ENCODE assay signal across 17 mouse cellular contexts in the genomic region with DNA sequence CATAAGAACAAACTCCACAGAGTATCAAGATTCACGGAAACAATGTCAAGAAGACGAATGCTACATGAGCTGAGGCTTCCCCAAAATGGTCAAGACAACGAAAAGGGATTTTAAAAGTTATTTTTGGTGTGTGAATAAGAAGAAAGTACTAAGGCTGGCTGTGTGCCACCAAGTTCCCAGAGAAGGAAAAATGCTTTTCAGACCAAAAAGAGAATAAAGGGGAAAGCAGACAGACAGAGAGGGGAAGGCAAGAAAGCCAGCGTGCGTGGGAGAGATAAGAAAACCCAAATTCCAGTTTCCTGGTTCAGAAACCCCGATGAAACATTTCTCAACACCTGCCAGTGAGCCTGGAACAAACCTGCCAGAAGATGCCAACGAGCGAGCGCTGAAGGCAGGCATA. TPM values are rescaled to one million over a fixed set of nuclear protein-coding genes. Genes with fewer than 3 reads are reported as not detected.
DNase-seq lines count a peak whose midpoint lies in the region; ATAC-seq and TF ChIP-seq lines count a peak whose summit lies in the region.
"Had no signal": no experiment of that assay in that cellular context is flagged by ENCODE, and none has a peak within 500 bp of the region (broad histone marks: within the 10 kb centered on the region; RNA-seq: fewer than 3 reads in every experiment).

No protein-coding gene starts in this region.

- H3K9me3 ChIP-seq in heart, embryonic 16.5 days (replicated peaks; ENCODE audit: control insufficient read depth, low read length): no peaks in the 10 kb centered on the region
- H3K9me3 ChIP-seq in lung, embryonic 16.5 days (ENCODE audit: control insufficient read depth, low read length): no peaks in the 10 kb centered on the region
- no peaks in the 10 kb centered on the region for H3K9me3 ChIP-seq in intestine, embryonic 16.5 days (ENCODE audit: control insufficient read depth, low read length)
- H3K9me3 ChIP-seq: embryonic facial prominence, embryonic 12.5 days; forebrain, embryonic 13.5 days; midbrain, embryonic 13.5 days had no signal

- no peak for DNase-seq in heart, postnatal 25 days (ENCODE audit: low spot score)
- DNase-seq in lung, adult 2 months: no peak
- peak; percentile 62 for DNase-seq in adipocyte (ENCODE audit: low spot score)
- no peak for DNase-seq in cerebellum, adult 2 months
- DNase-seq: adrenal gland, adult 2 months; cerebellum, postnatal 10 days; gastrocnemius, postnatal 36 days; heart, postnatal 4 days; thymus, postnatal 36 days had no signal

- TF ChIP-seq POLR2A in lung, adult 2 months (IDR thresholded peaks at IDR 0.05; ENCODE audit: borderline replicate concordance, extremely low read depth, low read depth, low read length): no peak
- TF ChIP-seq POLR2A in cerebellum, adult 2 months (IDR thresholded peaks at IDR 0.05; ENCODE audit: borderline replicate concordance, insufficient read depth, low read length): no peak

- intact Hi-C loops in heart, postnatal 25 days (cut with DNase I): no loop called here

- peaks cover 12% of the 10 kb centered on the region for H3K36me3 ChIP-seq in heart, embryonic 16.5 days (ENCODE audit: control insufficient read depth, insufficient read depth)
- peaks cover 11% of the 10 kb centered on the region for H3K36me3 ChIP-seq in lung, embryonic 16.5 days (ENCODE audit: control insufficient read depth, insufficient read depth, low read length)
- H3K36me3 ChIP-seq in intestine, embryonic 16.5 days (ENCODE audit: control insufficient read depth, insufficient read depth, low read length): peaks cover 15% of the 10 kb centered on the region

- no peak overlapping the region for H3K9ac ChIP-seq in heart, embryonic 16.5 days (ENCODE audit: low read length)
- H3K9ac ChIP-seq in lung, embryonic 16.5 days (ENCODE audit: low read length): no peak overlapping the region
- no peak overlapping the region for H3K9ac ChIP-seq in intestine, embryonic 16.5 days (ENCODE audit: low read depth, low read length)
- H3K9ac ChIP-seq: embryonic facial prominence, embryonic 12.5 days; forebrain, embryonic 13.5 days; midbrain, embryonic 13.5 days had no signal

- H3K4me3 ChIP-seq in heart, embryonic 16.5 days (ENCODE audit: low read length): no peak overlapping the region
- no peak overlapping the region for H3K4me3 ChIP-seq in lung, embryonic 16.5 days (ENCODE audit: low read length)
- H3K4me3 ChIP-seq in lung, adult 2 months (replicated peaks; ENCODE audit: extremely low read depth, low read depth, low read length): no peak overlapping the region
- H3K4me3 ChIP-seq in intestine, embryonic 16.5 days (ENCODE audit: low read length): no peak overlapping the region
- H3K4me3 ChIP-seq in cerebellum, adult 2 months (replicated peaks; ENCODE audit: insufficient read depth, low read depth, low read length): no peak overlapping the region
- H3K4me3 ChIP-seq: embryonic facial prominence, embryonic 12.5 days; forebrain, embryonic 13.5 days; midbrain, embryonic 13.5 days had no signal

- no peaks in the 10 kb centered on the region for H3K27me3 ChIP-seq in heart, embryonic 16.5 days (ENCODE audit: control insufficient read depth, insufficient read depth, low read length)
- no peaks in the 10 kb centered on the region for H3K27me3 ChIP-seq in lung, embryonic 16.5 days (ENCODE audit: control insufficient read depth, insufficient read depth, low read depth, low read length)
- no peaks in the 10 kb centered on the region for H3K27me3 ChIP-seq in intestine, embryonic 16.5 days (replicated peaks; ENCODE audit: control insufficient read depth, insufficient read depth, low read length)
- no peaks in the 10 kb centered on the region for H3K27me3 ChIP-seq in cerebellum, adult 2 months (ENCODE audit: control insufficient read depth, insufficient read depth, low read length)
- H3K27me3 ChIP-seq: embryonic facial prominence, embryonic 12.5 days; forebrain, embryonic 13.5 days; midbrain, embryonic 13.5 days; Patski had no signal

- WGBS in heart, embryonic 16.5 days: 61% methylated on average over 9 of the region's 9 CpGs
- 71% methylated on average over 9 of the region's 9 CpGs for WGBS in lung, embryonic 16.5 days
- WGBS in lung, adult 2 months: 60% methylated on average over 9 of the region's 9 CpGs
- WGBS in intestine, embryonic 16.5 days: 68% methylated on average over 9 of the region's 9 CpGs
- WGBS in cerebellum, adult 2 months: 46% methylated on average over 9 of the region's 9 CpGs

- no peak for ATAC-seq in heart, embryonic 16.5 days (replicated peaks; ENCODE audit: extremely low read depth, insufficient read depth, low FRiP score)
- ATAC-seq in lung, embryonic 16.5 days (ENCODE audit: low read depth): no peak
- ATAC-seq in intestine, embryonic 16.5 days: no peak
- ATAC-seq: forebrain, embryonic 13.5 days; inflammation-experienced regulatory T-cells, adult 6 months; midbrain, embryonic 13.5 days; Patski had no signal

- TF ChIP-seq CTCF in lung, adult 2 months (IDR thresholded peaks at IDR 0.05; ENCODE audit: insufficient read depth, low read length): no peak
- no peak for TF ChIP-seq CTCF in cerebellum, adult 2 months (IDR thresholded peaks at IDR 0.05; ENCODE audit: borderline replicate concordance, insufficient read depth, low read depth, low read length)

- peaks cover 39% of the 10 kb centered on the region for H3K4me1 ChIP-seq in heart, embryonic 16.5 days (ENCODE audit: control insufficient read depth, insufficient read depth, low read length)
- H3K4me1 ChIP-seq in lung, embryonic 16.5 days (replicated peaks; ENCODE audit: control insufficient read depth, insufficient read depth, low read length): peaks cover 37% of the 10 kb centered on the region
- peaks cover 24% of the 10 kb centered on the region for H3K4me1 ChIP-seq in lung, adult 2 months (ENCODE audit: control insufficient read depth, insufficient read depth, low read length)
- H3K4me1 ChIP-seq in intestine, embryonic 16.5 days (ENCODE audit: control insufficient read depth, insufficient read depth, low read length): peaks cover 27% of the 10 kb centered on the region
- H3K4me1 ChIP-seq in cerebellum, adult 2 months (ENCODE audit: control insufficient read depth, insufficient read depth, low read length): peaks cover 47% of the 10 kb centered on the region

- no peak overlapping the region for H3K4me2 ChIP-seq in heart, embryonic 16.5 days (ENCODE audit: low read depth, low read length)
- H3K4me2 ChIP-seq in lung, embryonic 16.5 days (ENCODE audit: low read depth, low read length): no peak overlapping the region
- H3K4me2 ChIP-seq in intestine, embryonic 16.5 days (ENCODE audit: low read depth, low read length): no peak overlapping the region
- H3K4me2 ChIP-seq: embryonic facial prominence, embryonic 12.5 days; forebrain, embryonic 13.5 days; midbrain, embryonic 13.5 days had no signal

- H3K27ac ChIP-seq in heart, embryonic 16.5 days (ENCODE audit: low read length): peak overlapping the region; percentile 36; the same call in 1 of the 2 replicates
- H3K27ac ChIP-seq in lung, embryonic 16.5 days (ENCODE audit: low read length): peak overlapping the region; percentile 29
- H3K27ac ChIP-seq in intestine, embryonic 16.5 days (ENCODE audit: low read length): peak overlapping the region; percentile 63
- no peak overlapping the region for H3K27ac ChIP-seq in cerebellum, adult 2 months (ENCODE audit: insufficient read depth, low read length)
- H3K27ac ChIP-seq: embryonic facial prominence, embryonic 12.5 days; forebrain, embryonic 13.5 days; midbrain, embryonic 13.5 days had no signal

RNA-seq across cellular contexts. Expression of gene Tet3, which starts 50.4 kb away (rescaled TPM):
- 29.0 and 29.3 TPM in 2 replicates for polyA plus RNA-seq in heart, embryonic 16.5 days (2015; fragmentation: Nextera tagmentation; extraction: Ambion mirVana)
- total RNA-seq in heart, postnatal 25 days (2021): 10 to 100 TPM; 32.6 to 40.8 TPM
- polyA plus RNA-seq in lung, embryonic 16.5 days (2015; fragmentation: Nextera tagmentation; extraction: Ambion mirVana): 43.8 and 47.1 TPM in 2 replicates
- 16.0 and 22.4 TPM in 2 replicates for polyA plus RNA-seq in lung, adult 2 months (2012; rRNA removed)
- polyA plus RNA-seq in intestine, embryonic 16.5 days (2015; fragmentation: Nextera tagmentation; extraction: Ambion mirVana): 40.1 and 43.5 TPM in 2 replicates
- polyA plus RNA-seq in cerebellum, adult 2 months (2012; rRNA removed): 22.5 and 24.7 TPM in 2 replicates

RNA-seq across cellular contexts. Expression of gene Bola3, which starts 59.6 kb away (rescaled TPM):
- polyA plus RNA-seq in heart, embryonic 16.5 days (2015; fragmentation: Nextera tagmentation; extraction: Ambion mirVana): 259 and 264 TPM in 2 replicates
- 100 to 1,000 TPM; 371 to 393 TPM for total RNA-seq in heart, postnatal 25 days (2021)
- 132 and 133 TPM in 2 replicates for polyA plus RNA-seq in lung, embryonic 16.5 days (2015; fragmentation: Nextera tagmentation; extraction: Ambion mirVana)
- 7.5 and 12.5 TPM in 2 replicates for polyA plus RNA-seq in lung, adult 2 months (2012; rRNA removed)
- 173 and 186 TPM in 2 replicates for polyA plus RNA-seq in intestine, embryonic 16.5 days (2015; fragmentation: Nextera tagmentation; extraction: Ambion mirVana)
- 87.1 and 90.2 TPM in 2 replicates for polyA plus RNA-seq in cerebellum, adult 2 months (2012; rRNA removed)
